Mouse (Mus musculus) forebrain, embryonic 16.5 days (tissue): ENCODE measurements around the gene Cox4i2. TPM values are rescaled to one million over a fixed set of nuclear protein-coding genes. Genes with fewer than 3 reads are reported as not detected.

ENCODE experiments used
- ATAC-seq: fragments of 200-750 bp; cut with Nextera tagmentation; 2 replicates; pipeline ENCODE4 v1.8.0; 2017; ENCODE audit warnings: mild to moderate bottlenecking, moderate library complexity
- H3K27ac ChIP-seq: fragments of 300-500 bp; sonication (generic); 2 replicates; pipeline ENCODE4 v1.5.1; 2014; ENCODE audit warnings: low read length, control low read depth
- H3K27me3 ChIP-seq: fragments of 300-500 bp; sonication (generic); replicated peaks from 2 replicates; pipeline ENCODE4 v1.6.1; 2014; ENCODE audit warnings: low read length; ENCODE audit not compliant: control insufficient read depth, insufficient read depth
- H3K36me3 ChIP-seq: fragments of 300-500 bp; sonication (generic); 2 replicates; pipeline ENCODE4 v1.6.1; 2014; ENCODE audit not compliant: control insufficient read depth, insufficient read depth
- H3K4me1 ChIP-seq: fragments of 300-500 bp; sonication (generic); replicated peaks from 2 replicates; pipeline ENCODE4 v1.6.1; 2014; ENCODE audit warnings: low read length; ENCODE audit not compliant: control insufficient read depth, insufficient read depth
- H3K4me2 ChIP-seq: fragments of 300-500 bp; sonication (generic); 2 replicates; pipeline ENCODE4 v1.6.1; 2014; ENCODE audit warnings: mild to moderate bottlenecking, low read length, control low read depth
- H3K4me3 ChIP-seq: fragments of 300-500 bp; sonication (generic); replicated peaks from 2 replicates; pipeline ENCODE4 v1.5.1; 2014; ENCODE audit warnings: mild to moderate bottlenecking, low read length, control low read depth
- H3K9ac ChIP-seq: fragments of 300-500 bp; sonication (generic); replicated peaks from 2 replicates; pipeline ENCODE4 v1.6.1; 2014; ENCODE audit warnings: low read depth, low read length, control low read depth
- H3K9me3 ChIP-seq: fragments of 300-500 bp; sonication (generic); 2 replicates; pipeline ENCODE4 v1.6.1; 2016; ENCODE audit warnings: low read length; ENCODE audit not compliant: control insufficient read depth
- WGBS: fragments of 180-500 bp; shearing (Covaris S2); extraction: QIAGEN DNeasy Blood & Tissue Kit; methylation state at CpG from one replicate; pipeline ENCODE4 v1.1.7; 2014; 5-methylcytosine and 5-hydroxymethylcytosine counted together
- microRNA-seq: library from miRNA; unstranded; fragments of <30 nt; microRNA quantifications from one replicate; pipeline ENCODE4, GENCODE M21; 2017
- polyA plus RNA-seq: library from polyadenylated mRNA; unstranded; fragments of >200 nt; fragmentation: Nextera tagmentation; extraction: Ambion mirVana; gene quantifications from 2 replicates; pipeline ENCODE4 v1.2.1, GENCODE M21; 2015

The Cox4i2 gene
- polyA plus RNA-seq, 1 experiment from 2014 or later = 4.7 TPM

GRCm38 (mm10) chr2:152811336-152812165 lies 57.6 kb downstream of the Cox4i2 start:
- Histone ChIP-seq H3K9ac (no peak overlapping the region), H3K36me3 (no peaks in the 10 kb centered on the region), H3K4me3 (no peak overlapping the region), H3K27ac (no peak overlapping the region), H3K9me3 (no peaks in the 10 kb centered on the region), H3K4me1 (0 out of 2 replicates have a peak, but pooled peaks cover 4% of the 10 kb centered on the region), H3K4me2 (no peak overlapping the region), H3K27me3 (no peaks in the 10 kb centered on the region)
- ATAC-seq = no peak
- WGBS = 38% methylated on average over 3 of the region's 3 CpGs

GRCm38 (mm10) chr2:152813232-152813631 lies 59.3 kb downstream of the Cox4i2 start:
- Histone ChIP-seq H3K36me3 (no peaks in the 10 kb centered on the region), H3K9me3 (no peaks in the 10 kb centered on the region)
- WGBS = 90% methylated on average over 1 of the region's 1 CpGs

GRCm38 (mm10) chr2:152814213-152814874 lies 60.4 kb downstream of the Cox4i2 start:
- 91% methylated on average over 6 of the region's 6 CpGs for WGBS
- H3K9me3 ChIP-seq = no peaks in the 10 kb centered on the region
- 0 out of 2 replicates have a peak, but pooled peaks cover 2% of the 10 kb centered on the region for H3K36me3 ChIP-seq
- no peak overlapping the region for H3K4me3 ChIP-seq
- no peaks in the 10 kb centered on the region for H3K27me3 ChIP-seq
- no peak overlapping the region for H3K27ac ChIP-seq
- no peak overlapping the region for H3K4me2 ChIP-seq
- no peak overlapping the region for H3K9ac ChIP-seq
- ATAC-seq = no peak
- H3K4me1 ChIP-seq = peaks cover 19% of the 10 kb centered on the region

More at GRCm38 (mm10) chr2:152813232-152813631, 59.3 kb downstream of the Cox4i2 start:
- no peaks in the 10 kb centered on the region for H3K27me3 ChIP-seq
- H3K4me3 ChIP-seq = no peak overlapping the region
- H3K4me1 ChIP-seq = peaks cover 15% of the 10 kb centered on the region
- no peak overlapping the region for H3K4me2 ChIP-seq
- no peak for ATAC-seq
- H3K27ac ChIP-seq = no peak overlapping the region
- no peak overlapping the region for H3K9ac ChIP-seq

Small RNA genes within 50 kb of the gene (microRNA-seq; reads per million reads assigned to microRNA genes)
- not detected for gene Gm23802

Other genes with a start within 250 kb of the Cox4i2 start
- gene Defb26, start 242.5 kb upstream of the Cox4i2 start, polyA plus RNA-seq = not detected in 2 replicates
- not detected in 2 replicates for gene Defb28, start 235.9 kb upstream of the Cox4i2 start, polyA plus RNA-seq
- gene Defb29, start 214.1 kb upstream of the Cox4i2 start, polyA plus RNA-seq = not detected in 2 replicates
- not detected in 2 replicates for gene Gm17416, start 184.8 kb upstream of the Cox4i2 start, polyA plus RNA-seq
- gene Defb21, start 181.4 kb upstream of the Cox4i2 start, polyA plus RNA-seq = not detected in 2 replicates
- gene Defb19, start 173.9 kb upstream of the Cox4i2 start, polyA plus RNA-seq = not detected in 2 replicates
- not detected in 2 replicates for gene Defb45, start 154.8 kb upstream of the Cox4i2 start, polyA plus RNA-seq
- not detected in 2 replicates for gene Defb36, start 149.8 kb upstream of the Cox4i2 start, polyA plus RNA-seq
- not detected in 2 replicates for gene Defb25, start 131.1 kb upstream of the Cox4i2 start, polyA plus RNA-seq
- 0.32 and 0.67 TPM in 2 replicates for gene Rem1, start 127.2 kb upstream of the Cox4i2 start, polyA plus RNA-seq
- 173 and 174 TPM in 2 replicates for gene H13, start 84.7 kb upstream of the Cox4i2 start, polyA plus RNA-seq
- 29.3 and 32.8 TPM in 2 replicates for gene Mcts2, start 67.1 kb upstream of the Cox4i2 start, polyA plus RNA-seq
- gene Id1, start 17.9 kb upstream of the Cox4i2 start, polyA plus RNA-seq = 22.3 and 26.0 TPM in 2 replicates
- gene Bcl2l1, start 77.6 kb downstream of the Cox4i2 start, polyA plus RNA-seq = 176 and 188 TPM in 2 replicates
- gene Tpx2, start 93.8 kb downstream of the Cox4i2 start, polyA plus RNA-seq = 40.0 and 49.6 TPM in 2 replicates
- gene Mylk2, start 157.2 kb downstream of the Cox4i2 start, polyA plus RNA-seq = not detected in 2 replicates
- gene Foxs1, start 179.0 kb downstream of the Cox4i2 start, polyA plus RNA-seq = 3.6 and 3.7 TPM in 2 replicates
- 6.0 and 8.6 TPM in 2 replicates for gene Dusp15, start 197.5 kb downstream of the Cox4i2 start, polyA plus RNA-seq
- gene Ttll9, start 208.3 kb downstream of the Cox4i2 start, polyA plus RNA-seq = 2.1 and 3.5 TPM in 2 replicates